Mouse (Mus musculus) C2C12 (cell line): ENCODE measurements around the gene Hapln2. TPM values are rescaled to one million over a fixed set of nuclear protein-coding genes. Genes with fewer than 3 reads are reported as not detected.

Experiments used
- H3K27me3 ChIP-seq: one replicate; pipeline ENCODE4 v1.6.1; 2011; ENCODE audit not compliant: control insufficient read depth, insufficient read depth, insufficient read length
- H3K36me3 ChIP-seq: one replicate; pipeline ENCODE4 v1.6.1; 2011; ENCODE audit not compliant: control insufficient read depth, insufficient read depth
- H3K4me3 ChIP-seq: one replicate; pipeline ENCODE4 v1.5.1; 2011; ENCODE audit warnings: mild to moderate bottlenecking, control low read depth; ENCODE audit not compliant: poor library complexity, insufficient read depth, severe bottlenecking
- H3K79me2 ChIP-seq: one replicate; pipeline ENCODE4 v1.6.1; 2011; ENCODE audit not compliant: control insufficient read depth, insufficient read depth
- H3K79me3 ChIP-seq: one replicate; pipeline ENCODE4 v1.6.1; 2011; ENCODE audit warnings: low read depth, control low read depth
- H3ac ChIP-seq: one replicate; pipeline ENCODE3; 2011; ENCODE audit warnings: low read depth; ENCODE audit not compliant: control insufficient read depth, insufficient read length
- CEBPB ChIP-seq: IDR thresholded peaks from one replicate; pipeline ENCODE4 v1.6.1; 2011; ENCODE audit warnings: low read depth, mild to moderate bottlenecking, control low read depth, moderate library complexity
- CTCF ChIP-seq: IDR thresholded peaks from one replicate; pipeline ENCODE4 v1.5.1; 2011; ENCODE audit not compliant: control insufficient read depth, insufficient read depth, insufficient read length
- FOSL1 ChIP-seq: IDR thresholded peaks from one replicate; pipeline ENCODE4 v1.8.0; 2011; ENCODE audit warnings: mild to moderate bottlenecking, low read length; ENCODE audit not compliant: poor library complexity, insufficient read depth, severe bottlenecking
- MAX ChIP-seq: IDR thresholded peaks from one replicate; pipeline ENCODE4 v1.6.1; 2011; ENCODE audit warnings: mild to moderate bottlenecking, control low read depth
- MYOD1 ChIP-seq: IDR thresholded peaks from one replicate; pipeline ENCODE4 v1.6.1; 2011; ENCODE audit warnings: low read depth; ENCODE audit not compliant: control insufficient read depth, insufficient read length
- MYOG ChIP-seq: IDR thresholded peaks from one replicate; pipeline ENCODE4 v1.6.1; 2011; ENCODE audit not compliant: control insufficient read depth, insufficient read length; ENCODE audit errors: extremely low read depth
- USF1 ChIP-seq: IDR thresholded peaks from one replicate; pipeline ENCODE4 v1.6.1; 2011; ENCODE audit warnings: low read depth, mild to moderate bottlenecking, control low read depth, moderate library complexity
- polyA plus RNA-seq: library from polyadenylated mRNA; unstranded; fragments of >200 nt; fragmentation: generic; extraction: Trizol; gene quantifications from one replicate; pipeline ENCODE4 v1.2.1, GENCODE M21; 2012; ENCODE audit warnings: missing spikeins

The Hapln2 gene
- polyA plus RNA-seq, 1 experiment = not detected

- Histone ChIP-seq H3K36me3 (no peaks in the 10 kb centered on the region), H3K79me2 (no peaks in the 10 kb centered on the region), H3K4me3 (no peak overlapping the region), H3K79me3 (no peaks in the 10 kb centered on the region), H3K27me3 (peaks cover 21% of the 10 kb centered on the region), H3ac (no peak overlapping the region)
- TF ChIP-seq MYOG = no peak
- TF ChIP-seq CEBPB = no peak
- TF ChIP-seq FOSL1 = no peak
- no peak for TF ChIP-seq USF1
- no peak for TF ChIP-seq MYOD1
- TF ChIP-seq CTCF = no peak
- no peak for TF ChIP-seq MAX
Measured at GRCm38 (mm10) chr3:88033506-88033905, 6.1 kb upstream of the Hapln2 start.

- TF ChIP-seq USF1 = no peak
- TF ChIP-seq CTCF = no peak
- TF ChIP-seq FOSL1 = no peak
- no peak for TF ChIP-seq CEBPB
- no peak for TF ChIP-seq MYOD1
- H3ac ChIP-seq = no peak overlapping the region
- no peaks in the 10 kb centered on the region for H3K79me3 ChIP-seq
- no peaks in the 10 kb centered on the region for H3K79me2 ChIP-seq
- H3K27me3 ChIP-seq = peaks cover 18% of the 10 kb centered on the region
- H3K36me3 ChIP-seq = no peaks in the 10 kb centered on the region
- no peak overlapping the region for H3K4me3 ChIP-seq
Measured at GRCm38 (mm10) chr3:88030608-88031395, 3.4 kb upstream of the Hapln2 start.

- no peaks in the 10 kb centered on the region for H3K79me3 ChIP-seq
- no peaks in the 10 kb centered on the region for H3K79me2 ChIP-seq
- H3ac ChIP-seq = no peak overlapping the region
- TF ChIP-seq USF1 (no peak), CEBPB (no peak), MYOD1 (no peak), FOSL1 (no peak), MYOG (no peak), MAX (no peak), CTCF (no peak)
- peaks cover 50% of the 10 kb centered on the region for H3K27me3 ChIP-seq
- H3K4me3 ChIP-seq = no peak overlapping the region
- H3K36me3 ChIP-seq = no peaks in the 10 kb centered on the region
Measured at GRCm38 (mm10) chr3:88026823-88027222, 560 bp downstream of the Hapln2 start.

- no peaks in the 10 kb centered on the region for H3K79me2 ChIP-seq
- no peaks in the 10 kb centered on the region for H3K79me3 ChIP-seq
- no peak overlapping the region for H3ac ChIP-seq
- no peak overlapping the region for H3K4me3 ChIP-seq
- no peak for TF ChIP-seq CTCF
- TF ChIP-seq FOSL1 = no peak
- no peak for TF ChIP-seq USF1
- no peak for TF ChIP-seq MYOG
- TF ChIP-seq MYOD1 = no peak
- no peak for TF ChIP-seq MAX
- TF ChIP-seq CEBPB = no peak
- no peaks in the 10 kb centered on the region for H3K36me3 ChIP-seq
- H3K27me3 ChIP-seq = peaks cover 46% of the 10 kb centered on the region
Measured at GRCm38 (mm10) chr3:88023192-88024074, 4.0 kb downstream of the Hapln2 start.

GRCm38 (mm10) chr3:88022322-88023191 is 4.8 kb downstream of the Hapln2 start:
- H3K79me3 ChIP-seq = no peaks in the 10 kb centered on the region
- H3K4me3 ChIP-seq = no peak overlapping the region
- no peaks in the 10 kb centered on the region for H3K36me3 ChIP-seq
- no peaks in the 10 kb centered on the region for H3K79me2 ChIP-seq
- no peak overlapping the region for H3ac ChIP-seq
- H3K27me3 ChIP-seq = peaks cover 46% of the 10 kb centered on the region
- no peak for TF ChIP-seq MAX
- no peak for TF ChIP-seq FOSL1
- no peak for TF ChIP-seq MYOG
- TF ChIP-seq CTCF = no peak
- TF ChIP-seq MYOD1 = no peak
- TF ChIP-seq USF1 = no peak
- no peak for TF ChIP-seq CEBPB
